Mouse (Mus musculus) heart, embryonic 12.5 days (tissue): ENCODE results near the gene Dctn3. TPM values are rescaled to one million over a fixed set of nuclear protein-coding genes. Genes with fewer than 3 reads are reported as not detected.

ENCODE experiments used
- ATAC-seq: fragments of 200-750 bp; cut with Nextera tagmentation; 2 replicates; pipeline ENCODE4 v1.8.0; 2017; ENCODE audit warnings: moderate TSS enrichment, moderate library complexity; ENCODE audit not compliant: insufficient number of reproducible peaks, low FRiP score
- H3K27ac ChIP-seq: fragments of 300-500 bp; sonication (generic); 2 replicates; pipeline ENCODE4 v1.5.1; 2016; ENCODE audit warnings: mild to moderate bottlenecking, moderate library complexity; ENCODE audit not compliant: poor library complexity, severe bottlenecking
- H3K27me3 ChIP-seq: fragments of 300-500 bp; sonication (generic); replicated peaks from 2 replicates; pipeline ENCODE4 v1.6.1; 2016; ENCODE audit warnings: mild to moderate bottlenecking, moderate library complexity
- H3K36me3 ChIP-seq: fragments of 300-500 bp; sonication (generic); 2 replicates; pipeline ENCODE4 v1.6.1; 2016; ENCODE audit warnings: mild to moderate bottlenecking, moderate library complexity
- H3K4me1 ChIP-seq: fragments of 300-500 bp; sonication (generic); replicated peaks from 2 replicates; pipeline ENCODE4 v1.6.1; 2016; ENCODE audit warnings: mild to moderate bottlenecking
- H3K4me2 ChIP-seq: fragments of 300-500 bp; sonication (generic); 2 replicates; pipeline ENCODE4 v1.6.1; 2016; ENCODE audit warnings: mild to moderate bottlenecking, moderate library complexity
- H3K4me3 ChIP-seq: fragments of 300-500 bp; sonication (generic); 2 replicates; pipeline ENCODE4 v1.5.1; 2016; ENCODE audit warnings: mild to moderate bottlenecking
- H3K9ac ChIP-seq: fragments of 300-500 bp; sonication (generic); 2 replicates; pipeline ENCODE4 v1.6.1; 2016; ENCODE audit warnings: mild to moderate bottlenecking, moderate library complexity
- H3K9me3 ChIP-seq: fragments of 300-500 bp; sonication (generic); replicated peaks from 2 replicates; pipeline ENCODE4 v1.6.1; 2016; ENCODE audit warnings: mild to moderate bottlenecking, moderate library complexity
- WGBS: fragments of 180-500 bp; shearing (Covaris S2); methylation state at CpG from one replicate; pipeline ENCODE4 v1.1.7; 2016; 5-methylcytosine and 5-hydroxymethylcytosine counted together
- polyA plus RNA-seq: library from polyadenylated mRNA; unstranded; fragments of >200 nt; fragmentation: Nextera tagmentation; extraction: Ambion mirVana; gene quantifications from 2 replicates; pipeline ENCODE4 v1.2.1, GENCODE M21; 2016

Gene Dctn3
- polyA plus RNA-seq, 1 experiment from 2014 or later, result 118 TPM

DNA sequence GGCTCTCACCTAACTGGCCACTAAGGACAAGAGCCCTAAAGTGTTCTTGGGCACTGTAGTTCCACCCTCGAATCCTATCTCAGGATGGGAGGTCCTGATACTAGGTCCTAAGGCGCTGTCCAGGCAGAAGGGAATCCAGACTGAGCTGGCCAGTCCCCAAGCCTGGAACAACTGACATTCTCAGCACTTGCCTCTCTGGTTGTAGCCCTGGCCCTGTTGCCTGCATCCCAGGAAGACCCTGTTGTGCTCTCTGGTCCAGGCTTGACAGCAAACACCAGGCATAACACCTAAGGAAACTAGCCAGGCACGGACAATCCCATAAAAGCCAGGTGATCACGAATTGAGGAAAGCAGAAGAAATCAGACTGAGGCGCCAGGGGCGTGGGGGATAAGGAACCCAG, 40.2 kb downstream of the Dctn3 start:
- Histone ChIP-seq H3K27me3 (peaks cover 15% of the 10 kb centered on the region), H3K36me3 (no peaks in the 10 kb centered on the region), H3K9ac (0 out of 2 replicates have a peak overlapping the region, but pooled peaks have one; percentile 37), H3K4me2 (peak overlapping the region; percentile 58), H3K27ac (peak overlapping the region; percentile 9), H3K4me3 (no peak overlapping the region; the same call in 1 of the 2 replicates), H3K4me1 (peaks cover 43% of the 10 kb centered on the region), H3K9me3 (no peaks in the 10 kb centered on the region)
- no peak for ATAC-seq
- 17% methylated on average over 6 of the region's 6 CpGs for WGBS

DNA sequence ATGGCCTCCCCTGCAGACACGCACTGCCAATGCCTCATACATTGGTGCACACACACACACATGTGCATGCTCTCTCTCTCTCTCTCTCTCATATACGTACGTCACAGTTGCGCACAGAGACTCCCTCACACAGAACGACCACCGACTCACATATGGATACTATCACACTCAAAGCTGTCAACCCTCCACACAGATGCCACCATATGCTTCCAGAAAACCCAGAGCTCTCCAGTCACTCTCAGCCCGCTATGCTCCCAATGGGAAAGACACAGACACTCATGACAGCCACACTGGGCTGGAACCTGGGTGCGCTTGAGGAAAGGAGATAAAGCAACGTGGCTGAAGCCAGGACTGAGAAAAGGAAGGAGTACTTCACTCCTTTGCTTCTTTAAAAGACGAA, 41.0 kb downstream of the Dctn3 start:
- 59% methylated on average over 10 of the region's 10 CpGs for WGBS
- Histone ChIP-seq H3K4me1 (peaks cover 51% of the 10 kb centered on the region), H3K27ac (no peak overlapping the region), H3K9ac (no peak overlapping the region), H3K27me3 (peaks cover 15% of the 10 kb centered on the region), H3K9me3 (no peaks in the 10 kb centered on the region), H3K4me2 (no peak overlapping the region), H3K36me3 (no peaks in the 10 kb centered on the region), H3K4me3 (no peak overlapping the region)
- ATAC-seq, result no peak

DNA sequence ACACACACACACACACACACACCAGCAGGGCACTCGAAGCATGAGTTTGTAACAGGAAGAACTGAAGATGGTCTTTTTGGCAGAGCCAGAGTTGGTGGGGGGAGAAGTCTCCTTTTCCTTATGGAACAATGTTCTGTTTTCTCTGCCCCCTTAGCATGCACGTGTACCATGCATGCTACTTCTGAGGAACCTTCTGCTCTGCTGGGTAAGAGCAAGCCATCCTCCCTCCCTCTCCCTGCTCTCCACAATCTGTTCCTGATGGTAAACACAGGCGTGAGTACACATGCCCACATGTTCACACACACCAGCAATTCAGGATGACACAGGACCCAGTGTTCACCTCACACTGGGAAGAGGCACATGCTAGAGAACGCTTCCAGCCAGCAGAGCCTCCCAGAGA, 41.8 kb downstream of the Dctn3 start:
- Histone ChIP-seq H3K9ac (no peak overlapping the region), H3K4me3 (no peak overlapping the region), H3K36me3 (no peaks in the 10 kb centered on the region), H3K4me2 (no peak overlapping the region), H3K9me3 (no peaks in the 10 kb centered on the region), H3K27me3 (peaks cover 20% of the 10 kb centered on the region), H3K4me1 (peaks cover 59% of the 10 kb centered on the region), H3K27ac (no peak overlapping the region)
- no peak for ATAC-seq
- 54% methylated on average over 4 of the region's 4 CpGs for WGBS

DNA sequence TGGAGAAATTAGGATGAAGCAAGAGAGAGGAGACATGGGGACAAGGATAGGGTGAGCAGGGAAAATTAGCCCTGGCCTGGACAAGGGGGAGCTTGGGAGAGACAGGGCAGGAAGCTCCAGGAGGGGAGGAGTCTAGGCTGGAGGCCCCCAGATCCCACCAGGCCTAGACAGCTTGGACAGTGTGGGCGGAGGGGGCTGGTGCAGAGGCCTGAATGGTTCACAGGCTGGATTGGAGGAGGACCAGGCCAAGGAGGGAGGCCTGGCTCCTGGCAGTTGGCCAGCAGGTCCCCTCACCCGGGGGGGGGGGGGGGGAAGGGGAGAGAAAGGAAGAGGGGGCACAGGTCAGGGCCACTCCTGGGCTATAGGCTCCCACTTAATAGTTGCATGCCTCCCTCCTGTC, 43.7 kb downstream of the Dctn3 start:
- Histone ChIP-seq H3K9ac (peak overlapping the region; percentile 52; the same call in 1 of the 2 replicates), H3K4me3 (no peak overlapping the region), H3K36me3 (no peaks in the 10 kb centered on the region), H3K9me3 (no peaks in the 10 kb centered on the region), H3K27me3 (peaks cover 29% of the 10 kb centered on the region), H3K4me1 (peaks cover 67% of the 10 kb centered on the region), H3K4me2 (no peak overlapping the region), H3K27ac (no peak overlapping the region; the same call in 1 of the 2 replicates)
- no CpG with 5 or more reads among the region's 2 CpGs for WGBS
- peak; percentile 46 for ATAC-seq

DNA sequence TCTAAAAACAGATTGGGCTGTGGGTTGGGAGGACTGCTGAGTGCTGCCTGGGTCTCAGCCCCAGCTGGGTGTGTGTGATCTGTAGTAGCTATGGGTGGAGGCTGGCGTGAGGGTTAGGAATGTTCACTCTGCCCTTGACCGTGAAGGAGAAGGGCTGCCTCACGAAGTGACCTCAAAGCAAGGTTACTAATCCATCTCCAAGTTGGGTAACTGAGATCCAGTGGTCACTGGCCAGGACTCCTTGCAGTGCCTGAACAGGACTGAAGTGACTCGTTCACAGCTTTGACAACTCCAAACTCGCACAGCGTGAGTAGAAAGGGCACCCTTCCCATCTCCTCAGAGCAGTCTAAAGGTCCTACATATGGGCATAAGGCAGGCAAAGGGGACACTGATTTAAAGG, 44.1 kb downstream of the Dctn3 start:
- no peaks in the 10 kb centered on the region for H3K9me3 ChIP-seq
- no peak overlapping the region; the same call in 1 of the 2 replicates for H3K27ac ChIP-seq
- 42% methylated on average over 6 of the region's 6 CpGs for WGBS
- no peaks in the 10 kb centered on the region for H3K36me3 ChIP-seq
- H3K27me3 ChIP-seq, result peaks cover 33% of the 10 kb centered on the region
- no peak overlapping the region for H3K4me2 ChIP-seq
- peak overlapping the region; percentile 52; the same call in 1 of the 2 replicates for H3K9ac ChIP-seq
- peaks cover 67% of the 10 kb centered on the region for H3K4me1 ChIP-seq
- H3K4me3 ChIP-seq, result no peak overlapping the region
- no peak for ATAC-seq

DNA sequence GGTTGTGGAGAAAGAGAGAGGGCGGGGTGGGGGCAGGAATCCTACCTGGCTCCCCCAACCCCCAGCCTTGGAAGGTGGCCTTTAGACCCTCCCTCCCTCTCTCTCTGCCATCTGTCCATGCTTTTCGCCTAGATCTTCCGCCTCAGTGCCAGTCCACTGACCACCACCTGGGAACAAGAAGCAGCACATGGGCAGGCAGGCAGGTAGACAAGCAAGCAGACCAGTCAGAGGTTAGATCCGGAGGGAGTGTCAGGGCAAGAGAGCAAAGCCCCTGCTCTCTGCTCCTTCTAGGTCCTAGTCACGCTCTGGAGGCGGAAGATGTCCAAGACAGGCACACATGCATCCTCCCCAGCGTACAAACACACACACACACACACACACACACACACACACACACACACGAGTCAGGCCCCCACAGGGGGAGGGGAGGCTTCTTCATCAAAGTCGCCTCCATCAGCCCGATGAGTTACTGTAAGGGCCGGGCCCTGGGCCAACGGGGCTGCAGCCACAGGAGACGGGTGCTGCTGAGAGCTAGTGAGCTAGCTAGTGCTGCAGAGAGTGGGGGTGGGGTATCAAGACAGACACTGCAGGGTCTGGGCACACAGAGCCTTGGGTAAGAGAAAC, 45.9 kb downstream of the Dctn3 start:
- WGBS, result 41% methylated on average over 13 of the region's 13 CpGs
- H3K4me2 ChIP-seq, result peak overlapping the region; percentile 8; the same call in 1 of the 2 replicates
- H3K9me3 ChIP-seq, result no peaks in the 10 kb centered on the region
- ATAC-seq, result peak; percentile 61
- H3K4me1 ChIP-seq, result peaks cover 71% of the 10 kb centered on the region
- no peak overlapping the region for H3K4me3 ChIP-seq
- 0 out of 2 replicates have a peak overlapping the region, but pooled peaks have one; percentile 12 for H3K27ac ChIP-seq
- H3K9ac ChIP-seq, result no peak overlapping the region
- H3K36me3 ChIP-seq, result no peaks in the 10 kb centered on the region
- peaks cover 43% of the 10 kb centered on the region for H3K27me3 ChIP-seq

DNA sequence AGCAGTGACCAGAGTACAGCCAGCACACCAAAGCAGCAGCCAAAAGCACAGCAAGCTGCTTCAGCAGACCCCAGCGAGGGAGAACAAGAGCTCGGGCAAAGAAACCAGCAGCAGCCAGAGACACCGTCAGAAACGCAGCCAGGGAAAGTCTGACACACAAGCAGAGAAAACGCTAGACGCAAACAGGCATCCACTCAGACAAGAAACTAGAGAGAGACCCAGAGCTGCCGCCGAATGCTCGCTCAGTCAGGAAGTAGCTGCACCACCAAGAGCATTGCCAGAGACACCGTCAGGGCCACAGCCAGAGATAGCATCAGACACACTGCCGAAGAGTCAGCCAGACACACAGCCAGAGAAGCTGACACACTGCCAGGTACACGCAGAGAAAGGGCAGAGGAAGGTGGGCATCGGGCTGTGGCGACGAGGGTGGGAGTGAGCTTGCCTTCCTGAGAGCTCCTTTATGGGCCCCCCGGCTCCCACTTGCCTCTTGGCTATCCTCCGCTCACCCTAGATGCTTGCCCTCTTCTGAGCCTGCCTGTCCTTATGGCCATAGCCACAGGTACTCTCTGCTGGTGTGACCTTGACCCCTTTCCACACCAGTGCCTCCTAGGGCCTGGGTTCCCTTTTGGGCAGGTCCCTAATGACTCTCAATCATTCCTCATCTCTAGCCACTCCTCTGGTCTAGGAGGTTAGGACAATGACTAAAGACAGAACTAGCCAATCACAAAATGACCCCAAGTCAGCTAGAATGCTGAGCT, 46.5 kb downstream of the Dctn3 start:
- Histone ChIP-seq H3K27ac (0 out of 2 replicates have a peak overlapping the region, but pooled peaks have one; percentile 14), H3K36me3 (no peaks in the 10 kb centered on the region), H3K9ac (peak overlapping the region; percentile 34; the same call in 1 of the 2 replicates), H3K27me3 (peaks cover 45% of the 10 kb centered on the region), H3K9me3 (no peaks in the 10 kb centered on the region), H3K4me1 (peaks cover 74% of the 10 kb centered on the region), H3K4me3 (no peak overlapping the region), H3K4me2 (peak overlapping the region; percentile 29)
- ATAC-seq, result no peak
- 31% methylated on average over 17 of the region's 17 CpGs for WGBS

DNA sequence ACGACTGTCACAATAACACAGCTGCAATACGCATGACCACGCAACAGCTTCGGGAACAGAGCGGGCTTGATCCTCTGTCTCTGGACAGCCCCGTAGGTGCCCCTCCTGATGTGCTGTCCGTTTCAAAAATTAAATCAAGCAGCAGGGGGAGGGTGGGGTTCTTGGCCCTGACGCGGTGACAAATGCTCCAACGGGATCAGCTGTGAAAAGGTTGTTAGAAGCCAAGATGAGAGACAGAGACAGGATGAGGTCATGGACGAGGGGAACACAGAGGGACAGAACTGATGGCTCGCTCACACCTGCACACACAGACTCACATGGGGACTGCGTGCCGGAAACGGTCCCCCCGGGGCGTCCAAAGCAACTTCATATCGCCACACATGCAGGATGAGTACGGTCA, 49.8 kb downstream of the Dctn3 start:
- peaks cover 59% of the 10 kb centered on the region for H3K4me1 ChIP-seq
- peaks cover 58% of the 10 kb centered on the region for H3K27me3 ChIP-seq
- no peak overlapping the region for H3K4me3 ChIP-seq
- H3K4me2 ChIP-seq, result no peak overlapping the region
- 64% methylated on average over 19 of the region's 19 CpGs for WGBS
- H3K9me3 ChIP-seq, result no peaks in the 10 kb centered on the region
- H3K36me3 ChIP-seq, result no peaks in the 10 kb centered on the region
- no peak for ATAC-seq
- no peak overlapping the region for H3K27ac ChIP-seq
- no peak overlapping the region for H3K9ac ChIP-seq

DNA sequence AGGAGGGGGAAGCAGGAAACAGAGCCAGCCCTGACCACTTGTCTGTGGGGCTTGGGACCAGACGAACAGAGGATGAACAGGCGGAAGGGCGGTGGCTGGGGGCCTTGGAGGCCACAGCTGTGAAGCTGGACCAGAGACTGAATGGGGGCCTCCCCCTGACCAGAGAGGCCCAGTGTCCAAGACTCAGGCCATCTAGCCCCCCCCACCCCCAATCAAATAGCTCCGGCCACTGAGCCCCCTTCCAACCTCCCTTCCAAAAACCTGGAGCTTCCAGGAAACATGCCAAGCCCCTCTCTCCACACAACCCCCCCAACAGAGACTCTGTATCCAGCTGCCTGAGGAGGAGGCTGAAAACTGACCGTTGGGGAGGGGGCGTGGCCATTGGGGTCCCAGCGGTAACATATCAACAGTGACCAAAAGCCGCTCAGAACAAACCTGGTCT, 50.4 kb downstream of the Dctn3 start:
- Histone ChIP-seq H3K27me3 (peaks cover 58% of the 10 kb centered on the region), H3K4me3 (no peak overlapping the region), H3K36me3 (no peaks in the 10 kb centered on the region), H3K9ac (no peak overlapping the region), H3K9me3 (no peaks in the 10 kb centered on the region), H3K4me2 (no peak overlapping the region), H3K4me1 (peaks cover 52% of the 10 kb centered on the region), H3K27ac (no peak overlapping the region)
- ATAC-seq, result peak; percentile 1; the same call in 1 of the 2 replicates
- 35% methylated on average over 8 of the region's 8 CpGs for WGBS

DNA sequence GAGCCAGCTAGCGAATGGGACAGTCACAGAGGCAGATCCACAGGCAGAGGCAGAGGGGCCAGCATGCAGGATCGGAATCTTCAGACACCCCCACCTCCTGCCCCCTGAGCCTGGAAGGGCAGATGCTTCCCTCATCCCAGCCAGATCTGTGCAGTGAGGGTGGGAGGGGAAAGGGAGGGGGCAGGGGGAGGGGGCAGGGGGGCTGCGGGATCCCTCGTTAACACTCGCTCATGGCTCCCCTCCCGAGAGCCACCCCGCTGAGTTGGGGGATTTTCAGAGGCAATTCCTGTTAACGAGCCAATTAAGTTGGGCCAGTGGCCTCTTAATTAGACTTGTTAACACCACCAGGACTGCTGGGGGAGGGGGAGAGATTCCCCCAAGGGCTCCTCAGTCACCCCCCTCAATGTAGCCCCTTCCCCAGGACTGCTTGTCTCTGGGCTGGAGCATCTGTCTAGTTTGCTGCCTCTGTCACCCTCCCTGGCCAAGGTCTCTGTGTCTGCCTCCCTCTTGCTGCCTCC, 50.9 kb downstream of the Dctn3 start:
- Histone ChIP-seq H3K9me3 (no peaks in the 10 kb centered on the region), H3K27ac (no peak overlapping the region), H3K4me3 (no peak overlapping the region), H3K4me2 (no peak overlapping the region), H3K4me1 (peaks cover 47% of the 10 kb centered on the region), H3K27me3 (peaks cover 58% of the 10 kb centered on the region), H3K36me3 (no peaks in the 10 kb centered on the region), H3K9ac (0 out of 2 replicates have a peak overlapping the region, but pooled peaks have one; percentile 26)
- ATAC-seq, result 0 out of 2 replicates have a peak, but pooled peaks have one; percentile 13
- 17% methylated on average over 8 of the region's 8 CpGs for WGBS

DNA sequence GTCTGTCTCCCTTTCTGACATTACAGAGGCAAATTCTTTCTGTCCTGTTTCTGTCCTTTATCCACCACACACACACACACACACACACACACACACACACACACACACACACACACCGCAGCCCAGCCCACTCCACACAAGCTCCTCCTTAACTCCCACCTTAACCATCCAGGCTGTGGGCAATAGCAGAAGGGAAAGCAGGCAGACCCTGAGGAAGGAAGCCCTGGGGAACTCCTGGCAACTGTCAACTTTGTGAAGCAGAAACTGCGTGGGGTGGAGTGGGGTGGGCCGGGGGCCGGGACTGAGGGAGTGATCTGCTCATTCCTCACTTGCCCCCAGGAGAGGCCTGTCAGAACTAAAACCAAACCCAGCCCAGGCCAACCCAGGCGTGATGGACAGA, 51.5 kb downstream of the Dctn3 start:
- no peak overlapping the region for H3K4me3 ChIP-seq
- no peak for ATAC-seq
- no peak overlapping the region for H3K27ac ChIP-seq
- no peaks in the 10 kb centered on the region for H3K9me3 ChIP-seq
- no peak overlapping the region for H3K4me2 ChIP-seq
- WGBS, result 28% methylated on average over 5 of the region's 5 CpGs
- H3K9ac ChIP-seq, result 0 out of 2 replicates have a peak overlapping the region, but pooled peaks have one; percentile 26
- H3K36me3 ChIP-seq, result no peaks in the 10 kb centered on the region
- H3K27me3 ChIP-seq, result peaks cover 57% of the 10 kb centered on the region
- H3K4me1 ChIP-seq, result peaks cover 42% of the 10 kb centered on the region
